Mouse (Mus musculus): ENCODE results near the gene Misp.

The Misp gene

GRCm38 (mm10) chr10:79820782-79821181 is at the start of gene Misp:
TSS of gene Misp (plus strand) at chr10:79820989.
- no peak for DNase-seq

GRCm38 (mm10) chr10:79772320-79772719 is 48.5 kb upstream of the Misp start:
- no peak for DNase-seq

- no peak for DNase-seq
These were observed 47.6 kb upstream of the Misp start for GRCm38 (mm10) chr10:79773208-79773607.

- no peak for DNase-seq
These were observed 46.1 kb upstream of the Misp start for GRCm38 (mm10) chr10:79774486-79775279.

- DNase-seq, result no peak
These were observed 43.7 kb upstream of the Misp start, which contains the start of gene Fstl3 for GRCm38 (mm10) chr10:79777103-79777531. TSS of gene Fstl3 (plus strand) at chr10:79777272.

- DNase-seq, result no peak
These were observed 42.8 kb upstream of the Misp start for GRCm38 (mm10) chr10:79778006-79778405.

DNA sequence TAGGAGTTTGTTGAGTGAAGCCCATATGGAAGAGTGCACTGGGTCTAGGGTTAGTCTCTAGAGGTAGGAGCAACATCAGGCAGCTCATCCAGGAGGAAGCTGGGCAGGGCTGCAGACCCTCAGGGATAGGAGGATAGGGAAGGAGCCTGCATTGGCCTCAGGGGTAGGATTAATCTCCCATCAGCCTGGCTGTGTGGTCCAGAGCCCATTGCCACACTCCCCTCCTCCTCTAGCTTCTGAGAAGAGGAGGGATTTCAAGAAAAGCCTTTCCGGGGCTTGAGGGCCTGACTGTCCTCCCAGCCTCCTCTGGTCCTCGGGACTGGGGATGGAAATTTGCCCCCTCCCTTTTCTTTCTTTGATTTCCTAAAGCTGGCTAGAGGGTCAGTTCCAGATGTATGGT is 41.6 kb upstream of the Misp start:
- DNase-seq, result no peak

DNA sequence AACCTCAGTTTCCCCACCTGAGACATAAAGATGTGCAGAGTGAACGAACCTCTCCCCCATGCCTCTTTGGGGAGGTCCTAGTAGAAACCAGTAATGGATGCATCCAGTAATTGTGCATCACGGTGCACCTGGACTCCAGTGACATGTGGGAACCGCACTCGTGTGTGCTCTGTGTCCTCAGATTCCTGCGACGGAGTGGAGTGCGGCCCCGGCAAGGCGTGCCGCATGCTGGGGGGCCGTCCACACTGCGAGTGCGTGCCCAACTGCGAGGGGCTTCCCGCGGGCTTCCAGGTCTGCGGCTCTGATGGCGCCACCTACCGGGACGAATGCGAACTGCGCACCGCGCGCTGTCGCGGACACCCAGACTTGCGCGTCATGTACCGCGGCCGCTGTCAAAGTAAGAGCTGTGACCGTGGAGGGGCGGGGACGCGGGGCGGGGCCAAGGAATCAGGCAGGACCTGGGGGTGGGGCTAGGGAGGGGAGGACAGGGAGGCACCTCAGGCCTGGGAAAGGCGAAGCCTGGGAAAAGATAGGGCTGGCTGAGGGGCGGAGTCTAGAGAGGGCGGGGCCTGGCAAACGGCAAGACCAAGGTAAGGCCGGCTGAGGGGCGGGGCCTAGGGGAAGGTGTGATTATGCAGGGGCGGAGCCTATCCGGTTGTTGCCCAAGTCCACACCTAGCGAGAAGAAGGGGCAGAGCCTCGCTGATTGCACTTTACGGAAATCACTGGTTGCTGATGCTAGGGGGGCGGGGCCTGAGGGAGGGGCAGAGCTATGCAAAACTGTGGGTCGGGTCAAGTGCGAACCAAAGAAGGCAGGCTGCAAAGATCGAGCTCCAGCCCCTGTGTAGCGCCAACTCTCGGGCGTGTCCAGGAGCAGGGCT is 40.8 kb upstream of the Misp start:
- peak; percentile 98 for DNase-seq

DNA sequence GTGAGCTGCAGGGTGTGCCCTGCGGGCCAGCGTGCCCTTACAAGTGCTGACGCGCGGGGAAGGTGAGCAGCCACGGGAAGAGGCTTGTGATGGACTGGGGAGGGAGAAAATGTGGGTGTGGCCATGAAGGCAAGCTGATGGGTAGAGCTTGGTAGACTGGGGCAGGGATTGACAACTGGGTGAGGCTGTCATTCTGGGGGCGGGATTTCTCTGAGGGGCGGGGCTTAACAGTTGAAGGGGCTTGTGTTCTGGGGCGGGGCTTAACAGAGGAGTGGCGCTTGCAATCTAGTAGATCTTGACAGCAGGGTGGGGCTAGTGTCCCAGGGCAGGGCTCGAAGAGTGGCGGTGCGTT is 40.1 kb upstream of the Misp start:
- DNase-seq, result no peak

DNA sequence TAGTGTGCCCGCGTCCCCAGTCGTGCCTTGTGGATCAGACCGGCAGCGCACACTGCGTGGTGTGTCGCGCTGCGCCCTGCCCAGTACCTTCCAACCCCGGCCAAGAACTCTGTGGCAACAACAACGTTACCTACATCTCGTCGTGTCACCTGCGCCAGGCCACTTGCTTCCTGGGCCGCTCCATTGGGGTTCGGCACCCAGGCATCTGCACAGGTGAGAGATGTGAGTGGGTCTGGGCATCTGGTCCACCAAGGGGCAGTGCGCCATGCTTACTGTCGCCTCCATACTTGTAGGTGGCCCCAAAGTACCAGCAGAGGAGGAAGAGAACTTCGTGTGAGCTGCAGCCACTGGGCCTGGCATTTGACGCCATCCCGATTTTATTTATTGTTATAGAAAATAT is 39.6 kb upstream of the Misp start:
- DNase-seq, result no peak

GRCm38 (mm10) chr10:79781956-79782355 is 38.8 kb upstream of the Misp start:
- no peak for DNase-seq

DNA sequence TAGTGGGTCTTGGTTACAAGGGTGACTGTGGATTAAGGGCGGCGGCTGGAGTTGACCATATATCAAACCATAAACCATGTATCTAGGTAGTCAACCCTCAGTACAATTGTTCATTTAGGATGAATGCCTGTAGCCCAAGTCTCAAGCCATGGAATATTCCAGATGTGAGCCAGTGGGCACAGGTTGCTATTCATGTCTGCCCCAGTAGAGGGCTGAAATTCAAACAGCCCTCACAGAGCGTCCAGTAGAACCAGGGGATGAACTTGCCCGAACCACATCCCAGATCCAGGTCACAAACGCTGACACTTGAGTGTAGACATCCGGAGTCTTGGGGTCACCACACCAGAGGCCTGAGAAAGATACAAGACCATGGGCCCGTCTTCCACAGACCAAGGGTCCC is 37.7 kb upstream of the Misp start:
- DNase-seq, result no peak

- no peak for DNase-seq
These were observed 36.6 kb upstream of the Misp start for GRCm38 (mm10) chr10:79783920-79784800.

- DNase-seq, result no peak
These were observed 32.2 kb upstream of the Misp start for GRCm38 (mm10) chr10:79788386-79789158.

- no peak for DNase-seq
These were observed 31.2 kb upstream of the Misp start for GRCm38 (mm10) chr10:79789581-79789980.

DNA sequence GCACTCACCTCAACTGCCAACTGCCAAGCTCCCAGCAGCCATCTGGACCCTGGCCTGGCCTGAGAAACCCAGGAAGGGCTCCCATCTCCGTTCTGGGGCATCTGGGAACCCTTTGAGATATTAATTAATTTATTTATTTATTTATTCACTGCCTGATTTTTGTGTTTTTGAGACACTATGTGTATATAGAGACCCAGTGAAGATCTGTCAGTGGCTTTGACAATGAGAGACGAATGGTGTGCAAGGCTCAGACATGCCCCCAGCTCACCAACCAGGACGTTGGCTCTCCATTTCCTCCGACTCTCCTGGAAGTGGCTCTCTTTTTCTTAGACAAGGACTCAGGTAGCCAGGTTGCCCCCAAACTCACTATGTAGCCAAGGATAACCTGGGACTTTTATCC is 29.9 kb upstream of the Misp start, which contains the start of gene Prss57:
Gene Prss57 (minus strand): TSS at position 101 of the 400 bp plus-strand sequence.
- DNase-seq, result no peak

DNA sequence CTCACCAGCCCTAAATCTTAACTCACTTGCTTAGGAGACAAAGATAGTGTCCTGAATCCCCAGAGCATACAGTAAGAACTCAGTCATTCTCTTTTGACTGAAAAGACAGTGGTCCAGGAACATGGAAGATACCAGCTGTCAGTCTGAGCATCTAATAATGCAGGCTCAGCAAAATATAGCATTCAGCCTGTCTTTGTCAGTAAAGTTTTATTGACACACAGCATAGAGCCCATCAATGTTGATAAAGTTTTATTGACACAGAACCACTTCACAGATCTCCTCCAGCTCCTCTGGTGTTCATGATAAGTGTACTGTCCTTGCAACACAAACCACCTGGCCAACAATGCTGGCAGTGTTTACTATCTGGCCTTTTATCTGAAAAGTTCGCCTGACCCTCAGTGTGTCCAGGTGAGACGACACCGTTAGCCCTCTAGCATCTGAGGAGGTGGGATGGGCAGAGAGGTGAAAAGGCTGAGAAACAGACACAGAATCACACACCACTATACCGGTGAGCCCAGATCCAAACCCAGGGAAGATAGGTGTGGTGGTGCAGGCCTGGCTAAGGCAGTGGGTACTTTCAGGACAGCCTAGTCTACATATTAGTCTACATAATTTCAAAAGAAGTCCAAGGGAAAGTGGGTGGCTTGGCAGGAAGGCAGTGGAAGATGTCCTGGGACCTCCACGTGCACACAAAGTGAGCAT is 28.3 kb upstream of the Misp start:
- no peak for DNase-seq

- peak; percentile 61 for DNase-seq
These were observed 27.6 kb upstream of the Misp start, which contains the start of gene Palm for GRCm38 (mm10) chr10:79793051-79793737. TSS of gene Palm (plus strand) at chr10:79793572.

- DNase-seq, result peak; percentile 67
These were observed 26.9 kb upstream of the Misp start for GRCm38 (mm10) chr10:79793738-79794490.

DNA sequence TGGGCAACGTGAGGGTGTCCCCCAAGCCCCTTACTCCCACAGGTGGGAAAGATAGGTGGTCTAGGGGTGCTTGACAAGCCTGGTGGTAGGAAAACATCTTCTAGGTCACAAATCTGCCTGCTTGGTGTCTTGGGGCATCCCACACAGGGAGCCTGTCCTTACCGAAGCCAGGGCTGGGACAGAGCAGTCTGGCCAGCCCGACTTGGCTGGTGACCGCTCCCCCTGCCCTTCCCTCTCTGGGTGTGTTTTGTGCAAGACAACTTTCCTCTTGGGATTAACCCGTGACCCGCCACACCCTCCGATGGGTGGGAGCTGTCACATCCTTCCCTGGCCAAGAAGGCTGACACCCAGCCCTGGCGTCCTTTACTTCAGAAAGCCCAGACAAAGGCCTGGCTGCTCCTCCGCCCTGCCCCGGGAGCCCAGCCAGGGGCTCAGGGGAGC is 26.3 kb upstream of the Misp start:
- DNase-seq, result no peak
